Mouse (Mus musculus) neural tube, embryonic 14.5 days (tissue): ENCODE measurements around the gene Rnf8. TPM values are rescaled to one million over a fixed set of nuclear protein-coding genes. Genes with fewer than 3 reads are reported as not detected.

Source experiments
- ATAC-seq: fragments of 200-750 bp; cut with Nextera tagmentation; 2 replicates; pipeline ENCODE4 v1.8.0; 2017; ENCODE audit warnings: low read depth, mild to moderate bottlenecking, moderate TSS enrichment, moderate library complexity
- H3K27ac ChIP-seq: fragments of 300-500 bp; sonication (generic); 2 replicates; pipeline ENCODE4 v1.5.1; 2014; ENCODE audit warnings: low read depth, mild to moderate bottlenecking, control low read depth, low read length, moderate library complexity, mixed read lengths
- H3K27me3 ChIP-seq: fragments of 300-500 bp; sonication (generic); 2 replicates; pipeline ENCODE4 v1.6.1; 2014; ENCODE audit warnings: low read length; ENCODE audit not compliant: control insufficient read depth, insufficient read depth
- H3K36me3 ChIP-seq: fragments of 300-500 bp; sonication (generic); 2 replicates; pipeline ENCODE4 v1.6.1; 2014; ENCODE audit warnings: low read length, mixed read lengths; ENCODE audit not compliant: control insufficient read depth, insufficient read depth
- H3K4me1 ChIP-seq: fragments of 300-500 bp; sonication (generic); 2 replicates; pipeline ENCODE4 v1.6.1; 2014; ENCODE audit warnings: low read length; ENCODE audit not compliant: control insufficient read depth, insufficient read depth
- H3K4me2 ChIP-seq: fragments of 300-500 bp; sonication (generic); 2 replicates; pipeline ENCODE4 v1.6.1; 2014; ENCODE audit warnings: mild to moderate bottlenecking, low read depth, low read length, control low read depth
- H3K4me3 ChIP-seq: fragments of 300-500 bp; sonication (generic); 2 replicates; pipeline ENCODE4 v1.5.1; 2014; ENCODE audit warnings: low read depth, low read length, control low read depth, mixed read lengths
- H3K9ac ChIP-seq: fragments of 300-500 bp; sonication (generic); replicated peaks from 2 replicates; pipeline ENCODE4 v1.6.1; 2014; ENCODE audit warnings: low read depth, mild to moderate bottlenecking, control low read depth, low read length, mixed read lengths
- H3K9me3 ChIP-seq: fragments of 300-500 bp; sonication (generic); 2 replicates; pipeline ENCODE4 v1.6.1; 2016; ENCODE audit warnings: low read length; ENCODE audit not compliant: control insufficient read depth
- WGBS: fragments of 180-500 bp; shearing (Covaris S2); extraction: QIAGEN DNeasy Blood & Tissue Kit; methylation state at CpG from one replicate; pipeline ENCODE4 v1.1.7; 2014; 5-methylcytosine and 5-hydroxymethylcytosine counted together
- polyA plus RNA-seq: library from polyadenylated mRNA; unstranded; fragments of >200 nt; fragmentation: Nextera tagmentation; extraction: Ambion mirVana; gene quantifications from 2 replicates; pipeline ENCODE4 v1.2.1, GENCODE M21; 2014

Rnf8 gene
- polyA plus RNA-seq, 1 experiment from 2014 or later, result 76.8 TPM

- no peak for ATAC-seq
- no peaks in the 10 kb centered on the region for H3K4me1 ChIP-seq
- H3K36me3 ChIP-seq, result peaks cover 43% of the 10 kb centered on the region
- H3K9ac ChIP-seq, result no peak overlapping the region
- WGBS, result 79% methylated on average over 5 of the region's 5 CpGs
- no peak overlapping the region for H3K4me3 ChIP-seq
- no peak overlapping the region for H3K27ac ChIP-seq
- H3K27me3 ChIP-seq, result no peaks in the 10 kb centered on the region
- no peak overlapping the region for H3K4me2 ChIP-seq
- no peaks in the 10 kb centered on the region for H3K9me3 ChIP-seq
Observed at GRCm38 (mm10) chr17:29636118-29636517, 21.5 kb downstream of the Rnf8 start.

GRCm38 (mm10) chr17:29637377-29637776, 22.8 kb downstream of the Rnf8 start:
- Histone ChIP-seq H3K9me3 (no peaks in the 10 kb centered on the region), H3K9ac (no peak overlapping the region), H3K4me1 (no peaks in the 10 kb centered on the region), H3K27me3 (no peaks in the 10 kb centered on the region), H3K4me2 (no peak overlapping the region), H3K4me3 (no peak overlapping the region), H3K36me3 (peaks cover 50% of the 10 kb centered on the region), H3K27ac (no peak overlapping the region)
- WGBS, result 97% methylated on average over 4 of the region's 4 CpGs
- ATAC-seq, result no peak

GRCm38 (mm10) chr17:29637895-29638294, 23.3 kb downstream of the Rnf8 start:
- Histone ChIP-seq H3K4me1 (no peaks in the 10 kb centered on the region), H3K9me3 (no peaks in the 10 kb centered on the region), H3K4me2 (no peak overlapping the region), H3K4me3 (no peak overlapping the region), H3K27ac (no peak overlapping the region), H3K27me3 (no peaks in the 10 kb centered on the region), H3K9ac (no peak overlapping the region), H3K36me3 (peaks cover 47% of the 10 kb centered on the region)
- 91% methylated on average over 8 of the region's 8 CpGs for WGBS
- no peak for ATAC-seq

DNA sequence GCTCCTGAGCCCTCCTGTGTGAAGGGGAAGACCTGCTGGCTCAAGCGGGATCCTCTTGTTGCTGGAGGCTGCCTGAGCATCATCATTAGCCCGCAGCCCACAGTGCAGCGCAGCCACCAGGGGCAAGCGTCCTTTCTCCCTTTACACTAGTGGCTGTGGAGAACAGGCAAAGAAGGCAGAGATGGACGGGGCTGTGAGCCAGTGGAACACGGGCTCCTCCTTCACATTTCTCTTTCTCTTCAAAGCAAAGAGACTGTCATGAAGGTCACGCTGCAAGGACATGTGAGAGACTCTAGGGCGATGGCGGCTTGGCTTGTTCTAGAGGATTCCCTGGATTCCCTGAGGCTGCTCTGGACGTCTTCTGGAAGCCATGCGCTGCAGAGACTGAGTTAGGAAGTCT, 26.4 kb downstream of the Rnf8 start:
- Histone ChIP-seq H3K4me3 (no peak overlapping the region), H3K36me3 (peaks cover 28% of the 10 kb centered on the region)

DNA sequence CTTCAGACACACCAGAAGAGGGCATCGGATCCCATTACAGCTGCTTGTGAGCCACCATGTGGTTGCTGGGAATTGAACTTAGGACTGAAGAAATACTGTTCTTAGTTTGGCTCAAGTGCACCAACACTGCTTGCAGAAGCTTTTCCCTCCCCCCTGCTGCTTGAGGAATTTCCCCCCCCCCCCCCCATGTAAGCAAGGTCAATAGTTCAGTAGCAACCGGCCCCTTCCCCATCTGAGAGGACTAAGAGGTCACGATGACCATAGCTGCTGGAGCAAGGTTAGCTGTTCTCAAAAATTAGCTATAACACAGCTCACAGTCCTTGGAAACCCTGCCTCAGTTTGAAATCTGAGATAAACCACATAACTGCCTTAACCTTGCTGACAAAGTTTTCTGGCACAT, 27.6 kb downstream of the Rnf8 start:
- H3K36me3 ChIP-seq, result peaks cover 19% of the 10 kb centered on the region
- ATAC-seq, result no peak

More for the DNA sequence above, 26.4 kb downstream of the Rnf8 start:
- Histone ChIP-seq H3K4me1 (no peaks in the 10 kb centered on the region), H3K4me2 (no peak overlapping the region), H3K27ac (no peak overlapping the region), H3K9me3 (no peaks in the 10 kb centered on the region), H3K9ac (no peak overlapping the region), H3K27me3 (no peaks in the 10 kb centered on the region)
- WGBS, result 98% methylated on average over 11 of the region's 11 CpGs
- no peak for ATAC-seq

DNA sequence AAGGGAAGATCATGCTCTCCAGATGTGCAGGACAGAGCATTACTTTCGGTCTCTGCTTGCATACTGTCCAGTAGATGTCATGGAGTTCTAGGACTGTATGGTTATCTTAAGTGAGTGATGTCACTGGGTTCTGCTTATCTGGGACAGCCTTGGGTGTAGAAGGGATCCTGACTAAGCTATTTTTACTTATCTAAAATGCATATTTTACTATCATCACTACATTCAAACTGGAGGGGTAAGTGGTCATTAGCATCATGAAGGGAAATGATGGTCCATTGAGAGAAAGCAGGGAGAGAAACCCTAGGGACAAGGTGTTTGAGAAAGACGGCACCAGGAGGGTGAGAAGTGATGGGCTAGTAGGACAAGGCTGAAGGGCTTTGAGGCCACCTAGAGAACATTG, 43.7 kb downstream of the Rnf8 start:
- Histone ChIP-seq H3K36me3 (peaks cover 3% of the 10 kb centered on the region; the same call in 1 of the 2 replicates), H3K4me3 (no peak overlapping the region), H3K9ac (no peak overlapping the region), H3K9me3 (no peaks in the 10 kb centered on the region), H3K4me1 (peaks cover 5% of the 10 kb centered on the region; the same call in 1 of the 2 replicates), H3K27ac (no peak overlapping the region), H3K4me2 (no peak overlapping the region), H3K27me3 (no peaks in the 10 kb centered on the region)
- ATAC-seq, result no peak
- WGBS, result 84% methylated on average over 2 of the region's 2 CpGs

More for the DNA sequence above, 27.6 kb downstream of the Rnf8 start:
- no peak overlapping the region for H3K9ac ChIP-seq
- H3K27me3 ChIP-seq, result no peaks in the 10 kb centered on the region
- WGBS, result 70% methylated on average over 3 of the region's 3 CpGs
- no peaks in the 10 kb centered on the region for H3K4me1 ChIP-seq
- no peaks in the 10 kb centered on the region for H3K9me3 ChIP-seq
- H3K27ac ChIP-seq, result no peak overlapping the region
- H3K4me2 ChIP-seq, result no peak overlapping the region
- no peak overlapping the region for H3K4me3 ChIP-seq

DNA sequence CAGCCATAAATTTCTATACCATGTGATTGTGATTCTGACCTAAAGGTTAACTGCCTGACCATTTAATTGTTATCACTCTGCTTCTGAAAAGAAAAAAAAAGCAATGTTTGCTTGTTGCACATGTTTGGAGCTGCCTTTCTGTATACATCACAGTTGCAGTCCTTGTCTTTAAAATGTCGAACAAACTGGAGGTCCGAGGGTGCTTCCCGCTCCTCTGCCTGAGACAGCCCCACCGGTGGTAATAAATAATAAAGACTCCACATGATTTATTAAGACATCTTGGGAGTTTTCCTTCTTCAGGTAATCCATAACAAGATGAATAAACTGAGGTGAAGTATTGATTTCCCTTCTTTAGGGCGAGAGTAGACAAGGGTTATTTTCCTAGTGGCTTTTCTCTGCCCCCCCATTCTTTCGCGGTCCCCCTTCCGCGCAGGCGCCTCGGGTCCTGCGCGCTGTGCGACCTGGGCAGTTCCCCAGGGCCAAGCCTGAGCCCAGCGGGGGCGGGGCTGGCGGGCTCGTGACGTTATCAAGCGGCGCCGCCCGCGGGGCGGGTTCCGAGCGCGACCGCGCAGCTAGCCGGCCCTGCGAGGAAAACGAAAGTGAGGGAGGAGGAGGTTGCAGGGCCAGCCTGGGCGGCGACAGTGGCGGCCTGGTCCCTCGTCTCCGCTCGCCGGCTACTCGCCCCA, 45.6 kb downstream of the Rnf8 start, which contains the start of gene Cmtr1:
Cmtr1 (plus strand) TSS at position 520 of the 686 bp plus-strand sequence.
- peak within 1 kb of the TSS; percentile 92 for H3K9ac ChIP-seq
- H3K4me3 ChIP-seq, result peak within 1 kb of the TSS; percentile 78
- no peaks in the 10 kb centered on the region for H3K9me3 ChIP-seq
- peak; percentile 96 for ATAC-seq
- peaks cover 4% of the 10 kb centered on the region; the same call in 1 of the 2 replicates for H3K36me3 ChIP-seq
- WGBS, result under 1% methylated on average over 37 of the region's 41 CpGs
- no peaks in the 10 kb centered on the region for H3K27me3 ChIP-seq
- peaks cover 5% of the 10 kb centered on the region; the same call in 1 of the 2 replicates for H3K4me1 ChIP-seq
- H3K4me2 ChIP-seq, result peak within 1 kb of the TSS; percentile 91
- peak within 1 kb of the TSS; percentile 85 for H3K27ac ChIP-seq

GRCm38 (mm10) chr17:29660762-29661391, 46.3 kb downstream of the Rnf8 start:
- H3K9ac ChIP-seq, result peak overlapping the region; percentile 92
- peak overlapping the region; percentile 85 for H3K27ac ChIP-seq
- peaks cover 4% of the 10 kb centered on the region; the same call in 1 of the 2 replicates for H3K36me3 ChIP-seq
- peak overlapping the region; percentile 78 for H3K4me3 ChIP-seq
- no peaks in the 10 kb centered on the region for H3K9me3 ChIP-seq
- H3K4me1 ChIP-seq, result peaks cover 5% of the 10 kb centered on the region; the same call in 1 of the 2 replicates
- no peaks in the 10 kb centered on the region for H3K27me3 ChIP-seq
- peak overlapping the region; percentile 91 for H3K4me2 ChIP-seq
- under 1% methylated on average over 40 of the region's 41 CpGs for WGBS
- no peak; the same call in 1 of the 2 replicates for ATAC-seq

- H3K4me2 ChIP-seq, result no peak overlapping the region
- H3K4me3 ChIP-seq, result no peak overlapping the region
- H3K9me3 ChIP-seq, result no peaks in the 10 kb centered on the region
- H3K27ac ChIP-seq, result no peak overlapping the region
- peaks cover 4% of the 10 kb centered on the region for H3K36me3 ChIP-seq
- ATAC-seq, result no peak
- no peak overlapping the region for H3K9ac ChIP-seq
- WGBS, result 91% methylated on average over 6 of the region's 6 CpGs
- H3K4me1 ChIP-seq, result peaks cover 5% of the 10 kb centered on the region; the same call in 1 of the 2 replicates
- no peaks in the 10 kb centered on the region for H3K27me3 ChIP-seq
Observed at GRCm38 (mm10) chr17:29662145-29662544, 47.6 kb downstream of the Rnf8 start.
